Mouse (Mus musculus): ENCODE data around the gene Tbc1d22b.
A peak's percentile ranks its signal among the peaks of the same experiment; 100 is the strongest.
"Not testable (repeated sequence)": the region's sequence is repeated elsewhere in the genome, so short reads cannot be mapped to it uniquely, and the experiment has no call there.

The Tbc1d22b gene

GRCm38 (mm10) chr17:29549543-29550428 is at the start of gene Tbc1d22b, which contains the start of gene Gm17657:
Gene Tbc1d22b (plus strand): TSS chr17:29549785.
Gene Gm17657 (minus strand): TSS chr17:29549638.
- peak; percentile 96 for DNase-seq (ENCODE audit: low spot score in 2 of 2)

- no peak for DNase-seq (ENCODE audit: low spot score in 2 of 2)
Observed at GRCm38 (mm10) chr17:29500243-29500740, 49.3 kb upstream of the Tbc1d22b start.

GRCm38 (mm10) chr17:29500802-29501469 is 48.6 kb upstream of the Tbc1d22b start:
- DNase-seq (ENCODE audit: low spot score in 2 of 2) = no peak

GRCm38 (mm10) chr17:29502005-29502668 is 47.4 kb upstream of the Tbc1d22b start:
- DNase-seq (ENCODE audit: low spot score in 2 of 2) = no peak

GRCm38 (mm10) chr17:29502669-29503665 is 46.6 kb upstream of the Tbc1d22b start:
- DNase-seq (ENCODE audit: low spot score in 2 of 2) = no peak

GRCm38 (mm10) chr17:29503700-29504099 is 45.9 kb upstream of the Tbc1d22b start:
- no peak for DNase-seq (ENCODE audit: low spot score in 2 of 2)

GRCm38 (mm10) chr17:29508927-29509608 is 40.5 kb upstream of the Tbc1d22b start:
- no peak for DNase-seq (ENCODE audit: low spot score in 2 of 2)

GRCm38 (mm10) chr17:29510691-29511090 is 38.9 kb upstream of the Tbc1d22b start:
- no peak for DNase-seq (ENCODE audit: low spot score in 2 of 2)

- peak; percentile 52 to 70 for DNase-seq (ENCODE audit: low spot score in 2 of 2)
Observed at GRCm38 (mm10) chr17:29513044-29513730, 36.4 kb upstream of the Tbc1d22b start.

- DNase-seq (ENCODE audit: low spot score in 2 of 2) = peak; percentile 29 to 75
Observed at GRCm38 (mm10) chr17:29514435-29514834, 35.1 kb upstream of the Tbc1d22b start.

GRCm38 (mm10) chr17:29518665-29519064 is 30.9 kb upstream of the Tbc1d22b start:
- DNase-seq (ENCODE audit: low spot score in 2 of 2) = not testable (repeated sequence)

- DNase-seq (ENCODE audit: low spot score in 2 of 2) = no peak
Observed at GRCm38 (mm10) chr17:29519731-29520130, 29.9 kb upstream of the Tbc1d22b start.

GRCm38 (mm10) chr17:29525613-29526012 is 24.0 kb upstream of the Tbc1d22b start:
- DNase-seq (ENCODE audit: low spot score in 2 of 2) = no peak

- no peak for DNase-seq (ENCODE audit: low spot score in 2 of 2)
Observed at GRCm38 (mm10) chr17:29528568-29529187, 20.9 kb upstream of the Tbc1d22b start.

GRCm38 (mm10) chr17:29530508-29530907 is 19.1 kb upstream of the Tbc1d22b start:
- DNase-seq (ENCODE audit: low spot score in 2 of 2) = no peak

GRCm38 (mm10) chr17:29531278-29531677 is 18.3 kb upstream of the Tbc1d22b start:
- DNase-seq (ENCODE audit: low spot score in 2 of 2) = peak in 1 of 2 experiments; percentile 37

- peak; percentile 69 to 75 for DNase-seq (ENCODE audit: low spot score in 2 of 2)
Observed at GRCm38 (mm10) chr17:29531757-29532384, 17.7 kb upstream of the Tbc1d22b start.

- peak; percentile 23 to 33 for DNase-seq (ENCODE audit: low spot score in 2 of 2)
Observed at GRCm38 (mm10) chr17:29533866-29534265, 15.7 kb upstream of the Tbc1d22b start.

GRCm38 (mm10) chr17:29540426-29540825 is 9.2 kb upstream of the Tbc1d22b start:
- no peak for DNase-seq (ENCODE audit: low spot score in 2 of 2)

Data from thymus, postnatal 10 days (tissue).